Mouse (Mus musculus): ENCODE results near the gene Snapc3. TPM values are rescaled to one million over a fixed set of nuclear protein-coding genes. Genes with fewer than 3 reads are reported as not detected.

Snapc3 gene
- total and polyA plus RNA-seq, 3 experiments = 12.0 to 16.9 TPM; not detected in 1

DNA sequence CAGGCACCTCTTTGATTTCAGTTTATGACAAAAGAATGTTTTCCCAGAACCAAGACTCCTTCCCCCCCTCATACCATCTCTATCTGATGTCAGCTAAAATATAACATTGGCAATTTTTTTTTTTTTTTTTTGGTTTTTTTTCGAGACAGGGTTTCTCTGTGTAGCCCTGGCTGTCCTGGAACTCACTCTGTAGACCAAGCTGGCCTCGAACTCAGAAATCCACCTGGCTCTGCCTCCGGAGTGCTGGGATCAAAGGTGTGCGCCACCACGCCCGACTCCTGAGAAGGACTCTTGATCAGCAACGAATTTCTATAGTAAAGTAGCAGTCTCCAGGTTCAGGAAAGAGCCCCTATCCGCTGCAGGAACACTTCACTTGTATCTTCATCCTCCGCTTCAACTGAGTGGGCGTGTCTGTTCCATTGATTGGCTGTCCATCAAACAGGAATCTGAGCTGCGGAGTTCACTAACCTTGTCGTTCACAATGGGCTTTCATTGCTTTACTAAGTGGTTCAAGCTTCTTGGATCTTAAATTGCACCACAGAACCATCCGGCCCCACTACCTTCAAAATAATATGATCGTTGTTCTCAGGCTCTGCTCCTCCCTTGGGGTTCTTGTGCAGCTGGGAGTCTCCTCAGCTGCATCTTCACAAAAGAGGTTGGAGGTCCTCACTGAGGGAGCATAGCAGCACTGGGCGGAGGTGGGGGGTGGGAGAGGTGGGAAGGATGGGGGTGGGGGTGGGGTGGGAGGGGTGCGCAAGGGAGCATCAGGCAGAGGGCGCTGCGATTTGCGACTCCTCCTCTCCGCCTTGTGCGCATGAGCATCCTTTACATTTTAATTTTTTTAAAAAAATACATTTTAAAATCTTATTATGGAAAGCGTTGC, 82.9 kb downstream of the Snapc3 start:
- H3K9ac ChIP-seq (ENCODE audit: control insufficient read depth, low read depth, low read length, poor library complexity, severe bottlenecking) = no peak overlapping the region
- H3K27me3 ChIP-seq (ENCODE audit: control insufficient read depth in 1 of 2, insufficient read depth in 2 of 2, low read length in 2 of 2) = no peaks in the 10 kb centered on the region
- DNase-seq (ENCODE audit: low read depth, low spot score) = no peak
- H3K36me3 ChIP-seq (ENCODE audit: control insufficient read depth in 1 of 2, insufficient read depth in 2 of 2, low read length in 2 of 2) = no peaks in the 10 kb centered on the region
- H3K4me3 ChIP-seq (ENCODE audit: control insufficient read depth in 1 of 2, insufficient read depth in 1 of 2, low read depth in 2 of 2, low read length in 2 of 2) = no peak overlapping the region
- H3K4me1 ChIP-seq (ENCODE audit: control insufficient read depth in 1 of 2, insufficient read depth in 2 of 2, low read length in 2 of 2) = peaks cover 0 to 2% of the 10 kb centered on the region in 2 experiments; a peak in 1 of 4 replicates
- no peaks in the 10 kb centered on the region for H3K9me3 ChIP-seq (replicated peaks; ENCODE audit: insufficient read depth, low read length)
- no peak for TF ChIP-seq ZKSCAN1 (IDR thresholded peaks at IDR 0.05; ENCODE audit: low read depth, low read length)
- TF ChIP-seq USF2 (IDR thresholded peaks at IDR 0.05; ENCODE audit: borderline replicate concordance in 1 of 2, insufficient read depth in 1 of 2, low read depth in 1 of 2, low read length in 2 of 2) = no peak
- no peak for TF ChIP-seq POLR2A (IDR thresholded peaks at IDR 0.05; ENCODE audit: control insufficient read depth in 1 of 2, insufficient read depth in 1 of 2, low read depth in 1 of 2, low read length in 2 of 2, poor library complexity in 1 of 2)
- TF ChIP-seq MYB (IDR thresholded peaks at IDR 0.05; ENCODE audit: low read depth, low read length) = no peak
- no peak overlapping the region for H3K27ac ChIP-seq (ENCODE audit: control insufficient read depth, low read depth, low read length)
- no peaks in the 10 kb centered on the region for H3K79me2 ChIP-seq (ENCODE audit: control insufficient read depth, insufficient read depth, low read length, poor library complexity)

DNA sequence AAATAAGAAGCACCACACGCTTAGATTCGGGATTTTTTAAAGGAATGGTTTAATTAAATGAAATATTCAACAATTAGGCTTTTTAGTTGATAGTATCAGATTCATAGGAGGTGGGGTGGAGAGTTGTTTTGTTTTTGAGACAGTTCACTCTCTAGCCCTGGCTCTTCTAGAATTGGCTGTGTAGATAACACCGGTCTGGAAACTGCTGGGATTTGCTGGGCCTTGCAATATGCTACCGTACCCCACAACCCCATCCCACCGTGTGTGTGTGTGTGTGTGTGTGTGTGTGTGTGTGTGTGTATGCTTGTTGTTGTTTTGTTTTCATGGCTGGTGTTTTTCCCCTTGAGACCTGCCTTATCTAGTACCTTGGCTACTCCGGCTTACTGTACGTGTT, 83.5 kb downstream of the Snapc3 start:
- TF ChIP-seq USF1 (IDR thresholded peaks at IDR 0.05; ENCODE audit: low read depth, low read length) (no peak), POLR2AphosphoS5 (IDR thresholded peaks at IDR 0.05; ENCODE audit: borderline replicate concordance, low read depth, low read length) (no peak), TBP (IDR thresholded peaks at IDR 0.05; ENCODE audit: low read depth, low read length) (no peak), MXI1 (IDR thresholded peaks at IDR 0.05; ENCODE audit: low read depth, low read length) (no peak), ZMIZ1 (IDR thresholded peaks at IDR 0.05; ENCODE audit: low read depth, low read length) (no peak), GATA1 (IDR thresholded peaks at IDR 0.05; ENCODE audit: low read depth, low read length) (no peak), JUND (IDR thresholded peaks at IDR 0.05; ENCODE audit: low read depth, low read length) (no peak), POLR2AphosphoS2 (IDR thresholded peaks at IDR 0.05; ENCODE audit: low read length) (no peak), ETS1 (IDR thresholded peaks at IDR 0.05; ENCODE audit: low read depth, low read length) (no peak), RCOR1 (IDR thresholded peaks at IDR 0.05; ENCODE audit: low read depth, low read length) (no peak), NELFE (IDR thresholded peaks at IDR 0.05; ENCODE audit: low read depth, low read length) (no peak), GABPA (IDR thresholded peaks at IDR 0.05; ENCODE audit: low read depth, low read length) (no peak), ELF1 (IDR thresholded peaks at IDR 0.05; ENCODE audit: low read depth, low read length) (no peak), MYB (IDR thresholded peaks at IDR 0.05; ENCODE audit: low read depth, low read length) (no peak), CHD1 (IDR thresholded peaks at IDR 0.05; ENCODE audit: low read depth, low read length) (no peak), MAX (IDR thresholded peaks at IDR 0.05; ENCODE audit: low read length) (no peak)
- Histone ChIP-seq H3K79me2 (ENCODE audit: control insufficient read depth, insufficient read depth, low read length, poor library complexity) (no peaks in the 10 kb centered on the region), H3K9ac (ENCODE audit: control insufficient read depth, low read depth, low read length, poor library complexity, severe bottlenecking) (no peak overlapping the region), H3K9me3 (replicated peaks; ENCODE audit: insufficient read depth, low read length) (no peaks in the 10 kb centered on the region), H3K36me3 (ENCODE audit: control insufficient read depth in 1 of 2, insufficient read depth in 2 of 2, low read length in 2 of 2) (no peaks in the 10 kb centered on the region), H3K4me1 (ENCODE audit: control insufficient read depth in 1 of 2, insufficient read depth in 2 of 2, low read length in 2 of 2) (peaks cover 0 to 2% of the 10 kb centered on the region in 2 experiments; a peak in 1 of 4 replicates), H3K4me3 (ENCODE audit: control insufficient read depth in 1 of 2, insufficient read depth in 1 of 2, low read depth in 2 of 2, low read length in 2 of 2) (no peak overlapping the region), H3K27me3 (ENCODE audit: control insufficient read depth in 1 of 2, insufficient read depth in 2 of 2, low read length in 2 of 2) (no peaks in the 10 kb centered on the region), H3K27ac (ENCODE audit: control insufficient read depth, low read depth, low read length) (no peak overlapping the region)
- DNase-seq (ENCODE audit: low read depth, low spot score) = no peak
